Mouse (Mus musculus) liver, embryonic 12.5 days (tissue): Measurements from ENCODE around the gene Erc2. TPM values are rescaled to one million over a fixed set of nuclear protein-coding genes. Genes with fewer than 3 reads are reported as not detected.

Experiments
- ATAC-seq: fragments of 200-750 bp; cut with Nextera tagmentation; 2 replicates; pipeline ENCODE4 v1.8.0; 2017; ENCODE audit warnings: moderate number of reproducible peaks, mild to moderate bottlenecking, moderate library complexity
- H3K27ac ChIP-seq: fragments of 300-500 bp; sonication (generic); 2 replicates; pipeline ENCODE4 v1.5.1; 2016; ENCODE audit warnings: mild to moderate bottlenecking
- H3K27me3 ChIP-seq: fragments of 300-500 bp; sonication (generic); replicated peaks from 2 replicates; pipeline ENCODE4 v1.6.1; 2016; ENCODE audit warnings: mild to moderate bottlenecking, moderate library complexity
- H3K36me3 ChIP-seq: fragments of 300-500 bp; sonication (generic); 2 replicates; pipeline ENCODE4 v1.6.1; 2016; ENCODE audit warnings: mild to moderate bottlenecking, moderate library complexity
- H3K4me1 ChIP-seq: fragments of 300-500 bp; sonication (generic); 2 replicates; pipeline ENCODE4 v1.6.1; 2016
- H3K4me2 ChIP-seq: fragments of 300-500 bp; sonication (generic); 2 replicates; pipeline ENCODE4 v1.6.1; 2016; ENCODE audit warnings: mild to moderate bottlenecking, moderate library complexity
- H3K4me3 ChIP-seq: fragments of 300-500 bp; sonication (generic); 2 replicates; pipeline ENCODE4 v1.5.1; 2016; ENCODE audit warnings: mild to moderate bottlenecking, moderate library complexity
- H3K9ac ChIP-seq: fragments of 300-500 bp; sonication (generic); 2 replicates; pipeline ENCODE4 v1.6.1; 2016; ENCODE audit warnings: mild to moderate bottlenecking, moderate library complexity
- H3K9me3 ChIP-seq: fragments of 300-500 bp; sonication (generic); replicated peaks from 2 replicates; pipeline ENCODE4 v1.6.1; 2016; ENCODE audit warnings: mild to moderate bottlenecking, moderate library complexity
- WGBS: fragments of 180-500 bp; shearing (Covaris S2); methylation state at CpG from one replicate; pipeline ENCODE4 v1.1.7; 2016; ENCODE audit not compliant: insufficient replicate concordance; 5-methylcytosine and 5-hydroxymethylcytosine counted together
- polyA plus RNA-seq: library from polyadenylated mRNA; unstranded; fragments of >200 nt; fragmentation: Nextera tagmentation; extraction: Ambion mirVana; gene quantifications from 2 replicates; pipeline ENCODE4 v1.2.1, GENCODE M21; 2016

Erc2 gene
- polyA plus RNA-seq, 1 experiment from 2014 or later, result 0.77 TPM

GRCm38 (mm10) chr14:27629369-27630012, 7.3 kb downstream of the Erc2 start:
- WGBS, result 70% methylated on average over 5 of the region's 5 CpGs
- H3K9me3 ChIP-seq, result no peaks in the 10 kb centered on the region
- no peak overlapping the region for H3K4me2 ChIP-seq
- H3K36me3 ChIP-seq, result no peaks in the 10 kb centered on the region
- H3K9ac ChIP-seq, result no peak overlapping the region
- H3K27ac ChIP-seq, result no peak overlapping the region
- peaks cover 5% of the 10 kb centered on the region; the same call in 1 of the 2 replicates for H3K27me3 ChIP-seq
- no peaks in the 10 kb centered on the region for H3K4me1 ChIP-seq
- H3K4me3 ChIP-seq, result no peak overlapping the region
- ATAC-seq, result no peak

- Histone ChIP-seq H3K4me1 (no peaks in the 10 kb centered on the region), H3K9ac (no peak overlapping the region), H3K36me3 (no peaks in the 10 kb centered on the region), H3K4me2 (no peak overlapping the region), H3K9me3 (no peaks in the 10 kb centered on the region), H3K27me3 (no peaks in the 10 kb centered on the region), H3K27ac (no peak overlapping the region), H3K4me3 (no peak overlapping the region)
- ATAC-seq, result no peak
- 70% methylated on average over 9 of the region's 9 CpGs for WGBS
These were observed 8.9 kb downstream of the Erc2 start for GRCm38 (mm10) chr14:27630973-27631640.

GRCm38 (mm10) chr14:27634761-27635160, 12.5 kb downstream of the Erc2 start:
- Histone ChIP-seq H3K36me3 (no peaks in the 10 kb centered on the region), H3K4me3 (no peak overlapping the region), H3K9me3 (no peaks in the 10 kb centered on the region), H3K4me2 (no peak overlapping the region), H3K9ac (no peak overlapping the region), H3K4me1 (no peaks in the 10 kb centered on the region), H3K27ac (no peak overlapping the region), H3K27me3 (no peaks in the 10 kb centered on the region)
- ATAC-seq, result no peak
- WGBS, result 69% methylated on average over 6 of the region's 6 CpGs

GRCm38 (mm10) chr14:27636556-27636955, 14.3 kb downstream of the Erc2 start:
- H3K27me3 ChIP-seq, result no peaks in the 10 kb centered on the region
- WGBS, result 57% methylated on average over 2 of the region's 2 CpGs

GRCm38 (mm10) chr14:27641382-27641781, 19.2 kb downstream of the Erc2 start:
- no peak overlapping the region for H3K4me2 ChIP-seq
- 54% methylated on average over 3 of the region's 3 CpGs for WGBS

More at GRCm38 (mm10) chr14:27636556-27636955, 14.3 kb downstream of the Erc2 start:
- ATAC-seq, result no peak
- Histone ChIP-seq H3K4me3 (no peak overlapping the region), H3K9ac (no peak overlapping the region), H3K36me3 (no peaks in the 10 kb centered on the region), H3K9me3 (no peaks in the 10 kb centered on the region), H3K4me1 (no peaks in the 10 kb centered on the region), H3K27ac (no peak overlapping the region), H3K4me2 (no peak overlapping the region)

GRCm38 (mm10) chr14:27642981-27643380, 20.8 kb downstream of the Erc2 start:
- Histone ChIP-seq H3K4me1 (no peaks in the 10 kb centered on the region), H3K36me3 (no peaks in the 10 kb centered on the region), H3K9me3 (no peaks in the 10 kb centered on the region), H3K27me3 (no peaks in the 10 kb centered on the region), H3K9ac (no peak overlapping the region), H3K4me2 (no peak overlapping the region), H3K4me3 (no peak overlapping the region), H3K27ac (no peak overlapping the region)
- WGBS, result 31% methylated on average over 2 of the region's 2 CpGs
- no peak for ATAC-seq

More at GRCm38 (mm10) chr14:27641382-27641781, 19.2 kb downstream of the Erc2 start:
- H3K27me3 ChIP-seq, result no peaks in the 10 kb centered on the region
- H3K36me3 ChIP-seq, result no peaks in the 10 kb centered on the region
- H3K9me3 ChIP-seq, result no peaks in the 10 kb centered on the region
- ATAC-seq, result no peak
- H3K27ac ChIP-seq, result no peak overlapping the region
- no peak overlapping the region for H3K4me3 ChIP-seq
- no peaks in the 10 kb centered on the region for H3K4me1 ChIP-seq
- no peak overlapping the region for H3K9ac ChIP-seq

GRCm38 (mm10) chr14:27654670-27655069, 32.4 kb downstream of the Erc2 start:
- no peaks in the 10 kb centered on the region for H3K36me3 ChIP-seq
- H3K4me3 ChIP-seq, result no peak overlapping the region
- H3K27me3 ChIP-seq, result no peaks in the 10 kb centered on the region
- ATAC-seq, result no peak
- WGBS, result 28% methylated on average over 11 of the region's 11 CpGs
- H3K9ac ChIP-seq, result no peak overlapping the region
- no peaks in the 10 kb centered on the region for H3K9me3 ChIP-seq
- no peaks in the 10 kb centered on the region for H3K4me1 ChIP-seq
- no peak overlapping the region for H3K4me2 ChIP-seq
- no peak overlapping the region for H3K27ac ChIP-seq

GRCm38 (mm10) chr14:27658616-27659015, 36.4 kb downstream of the Erc2 start:
- Histone ChIP-seq H3K9ac (no peak overlapping the region), H3K9me3 (no peaks in the 10 kb centered on the region), H3K4me3 (no peak overlapping the region), H3K4me2 (no peak overlapping the region), H3K27me3 (no peaks in the 10 kb centered on the region), H3K27ac (no peak overlapping the region), H3K4me1 (no peaks in the 10 kb centered on the region), H3K36me3 (no peaks in the 10 kb centered on the region)
- no peak for ATAC-seq
- 58% methylated on average over 3 of the region's 3 CpGs for WGBS

- WGBS, result 61% methylated on average over 4 of the region's 4 CpGs
- Histone ChIP-seq H3K4me3 (no peak overlapping the region), H3K36me3 (no peaks in the 10 kb centered on the region), H3K9ac (no peak overlapping the region), H3K27me3 (no peaks in the 10 kb centered on the region), H3K9me3 (no peaks in the 10 kb centered on the region), H3K27ac (no peak overlapping the region), H3K4me1 (no peaks in the 10 kb centered on the region), H3K4me2 (no peak overlapping the region)
- no peak for ATAC-seq
These were observed 39.2 kb downstream of the Erc2 start for GRCm38 (mm10) chr14:27661466-27661865.

- Histone ChIP-seq H3K27ac (no peak overlapping the region), H3K4me2 (no peak overlapping the region)
These were observed 40.0 kb downstream of the Erc2 start for GRCm38 (mm10) chr14:27662251-27662650.

GRCm38 (mm10) chr14:27667016-27667852, 45.0 kb downstream of the Erc2 start:
- Histone ChIP-seq H3K27me3 (no peaks in the 10 kb centered on the region), H3K4me2 (no peak overlapping the region), H3K4me3 (no peak overlapping the region), H3K4me1 (no peaks in the 10 kb centered on the region), H3K9ac (no peak overlapping the region), H3K36me3 (no peaks in the 10 kb centered on the region), H3K9me3 (no peaks in the 10 kb centered on the region), H3K27ac (no peak overlapping the region)
- WGBS, result 64% methylated on average over 11 of the region's 11 CpGs
- no peak for ATAC-seq

More at GRCm38 (mm10) chr14:27662251-27662650, 40.0 kb downstream of the Erc2 start:
- ATAC-seq, result no peak
- H3K9ac ChIP-seq, result no peak overlapping the region
- H3K4me1 ChIP-seq, result no peaks in the 10 kb centered on the region
- H3K27me3 ChIP-seq, result no peaks in the 10 kb centered on the region
- H3K4me3 ChIP-seq, result no peak overlapping the region
- no peaks in the 10 kb centered on the region for H3K9me3 ChIP-seq
- H3K36me3 ChIP-seq, result no peaks in the 10 kb centered on the region

- no peak overlapping the region for H3K27ac ChIP-seq
- H3K9ac ChIP-seq, result no peak overlapping the region
- H3K9me3 ChIP-seq, result no peaks in the 10 kb centered on the region
- H3K36me3 ChIP-seq, result no peaks in the 10 kb centered on the region
- no peaks in the 10 kb centered on the region for H3K4me1 ChIP-seq
- WGBS, result 58% methylated on average over 6 of the region's 6 CpGs
- H3K4me3 ChIP-seq, result no peak overlapping the region
- H3K27me3 ChIP-seq, result no peaks in the 10 kb centered on the region
- no peak for ATAC-seq
- no peak overlapping the region for H3K4me2 ChIP-seq
These were observed 45.9 kb downstream of the Erc2 start for GRCm38 (mm10) chr14:27668151-27668550.
